Mouse (Mus musculus) embryonic facial prominence, embryonic 13.5 days (tissue): ENCODE results near the gene Unc93b1. TPM values are rescaled to one million over a fixed set of nuclear protein-coding genes. Genes with fewer than 3 reads are reported as not detected.

ENCODE experiments used
- ATAC-seq: fragments of 200-750 bp; cut with Nextera tagmentation; 2 replicates; pipeline ENCODE4 v1.8.0; 2017; ENCODE audit warnings: low read depth; ENCODE audit not compliant: insufficient number of reproducible peaks, insufficient read depth, low FRiP score, low TSS enrichment
- H3K27ac ChIP-seq: fragments of 300-500 bp; sonication (generic); 2 replicates; pipeline ENCODE4 v1.5.1; 2015; ENCODE audit warnings: moderate library complexity, mild to moderate bottlenecking, inconsistent platforms
- H3K27me3 ChIP-seq: fragments of 300-500 bp; sonication (generic); 2 replicates; pipeline ENCODE4 v1.6.1; 2015; ENCODE audit warnings: mild to moderate bottlenecking, inconsistent platforms
- H3K36me3 ChIP-seq: fragments of 300-500 bp; sonication (generic); 2 replicates; pipeline ENCODE4 v1.6.1; 2015; ENCODE audit warnings: mild to moderate bottlenecking, inconsistent platforms
- H3K4me1 ChIP-seq: fragments of 300-500 bp; sonication (generic); 2 replicates; pipeline ENCODE4 v1.6.1; 2015; ENCODE audit warnings: inconsistent platforms
- H3K4me2 ChIP-seq: fragments of 300-500 bp; sonication (generic); 2 replicates; pipeline ENCODE4 v1.6.1; 2015; ENCODE audit warnings: moderate library complexity, mild to moderate bottlenecking, inconsistent platforms
- H3K4me3 ChIP-seq: fragments of 300-500 bp; sonication (generic); 2 replicates; pipeline ENCODE4 v1.5.1; 2015; ENCODE audit warnings: mild to moderate bottlenecking, inconsistent platforms
- H3K9ac ChIP-seq: fragments of 300-500 bp; sonication (generic); 2 replicates; pipeline ENCODE4 v1.6.1; 2015; ENCODE audit warnings: mild to moderate bottlenecking, inconsistent platforms
- H3K9me3 ChIP-seq: fragments of 300-500 bp; sonication (generic); 2 replicates; pipeline ENCODE4 v1.6.1; 2016; ENCODE audit warnings: inconsistent platforms
- WGBS: fragments of 180-500 bp; shearing (Covaris S2); methylation state at CpG from one replicate; pipeline ENCODE4 v1.1.7; 2015; ENCODE audit warnings: mixed read lengths; 5-methylcytosine and 5-hydroxymethylcytosine counted together
- polyA plus RNA-seq: library from polyadenylated mRNA; unstranded; fragments of >200 nt; fragmentation: Nextera tagmentation; extraction: Ambion mirVana; gene quantifications from 2 replicates; pipeline ENCODE4 v1.2.1, GENCODE M21; 2015

The Unc93b1 gene
- polyA plus RNA-seq, 1 experiment from 2014 or later: 15.8 TPM

- no peak overlapping the region for H3K4me3 ChIP-seq
- no peak overlapping the region for H3K27ac ChIP-seq
- no peak overlapping the region for H3K4me2 ChIP-seq
- H3K9ac ChIP-seq: no peak overlapping the region
- H3K27me3 ChIP-seq: no peaks in the 10 kb centered on the region
- no peaks in the 10 kb centered on the region for H3K9me3 ChIP-seq
- peaks cover 17% of the 10 kb centered on the region for H3K4me1 ChIP-seq
- H3K36me3 ChIP-seq: no peaks in the 10 kb centered on the region
- ATAC-seq: no peak
- 75% methylated on average over 11 of the region's 11 CpGs for WGBS
Observed at GRCm38 (mm10) chr19:3916727-3917126, 18.3 kb upstream of the Unc93b1 start.

GRCm38 (mm10) chr19:3919928-3920327, 15.1 kb upstream of the Unc93b1 start:
- Histone ChIP-seq H3K9ac (no peak overlapping the region), H3K4me3 (no peak overlapping the region), H3K27ac (no peak overlapping the region), H3K4me1 (0 out of 2 replicates have a peak, but pooled peaks cover 3% of the 10 kb centered on the region), H3K9me3 (no peaks in the 10 kb centered on the region), H3K27me3 (no peaks in the 10 kb centered on the region), H3K4me2 (no peak overlapping the region), H3K36me3 (no peaks in the 10 kb centered on the region)
- ATAC-seq: no peak

- Histone ChIP-seq H3K27ac (peak overlapping the region; percentile 23; the same call in 1 of the 2 replicates), H3K4me3 (no peak overlapping the region), H3K4me2 (no peak overlapping the region)
Observed at GRCm38 (mm10) chr19:3922661-3923371, 12.2 kb upstream of the Unc93b1 start.

GRCm38 (mm10) chr19:3923586-3923985, 11.4 kb upstream of the Unc93b1 start:
- no peak for ATAC-seq
- Histone ChIP-seq H3K4me1 (peaks cover 19% of the 10 kb centered on the region), H3K27me3 (no peaks in the 10 kb centered on the region), H3K4me3 (no peak overlapping the region), H3K9me3 (no peaks in the 10 kb centered on the region), H3K27ac (no peak overlapping the region; the same call in 1 of the 2 replicates), H3K9ac (no peak overlapping the region), H3K36me3 (no peaks in the 10 kb centered on the region), H3K4me2 (no peak overlapping the region)
- WGBS: 53% methylated on average over 13 of the region's 13 CpGs

More at GRCm38 (mm10) chr19:3922661-3923371, 12.2 kb upstream of the Unc93b1 start:
- no peaks in the 10 kb centered on the region for H3K9me3 ChIP-seq
- ATAC-seq: no peak
- 45% methylated on average over 10 of the region's 10 CpGs for WGBS
- no peak overlapping the region for H3K9ac ChIP-seq
- peaks cover 19% of the 10 kb centered on the region for H3K4me1 ChIP-seq
- H3K27me3 ChIP-seq: no peaks in the 10 kb centered on the region
- H3K36me3 ChIP-seq: no peaks in the 10 kb centered on the region

DNA sequence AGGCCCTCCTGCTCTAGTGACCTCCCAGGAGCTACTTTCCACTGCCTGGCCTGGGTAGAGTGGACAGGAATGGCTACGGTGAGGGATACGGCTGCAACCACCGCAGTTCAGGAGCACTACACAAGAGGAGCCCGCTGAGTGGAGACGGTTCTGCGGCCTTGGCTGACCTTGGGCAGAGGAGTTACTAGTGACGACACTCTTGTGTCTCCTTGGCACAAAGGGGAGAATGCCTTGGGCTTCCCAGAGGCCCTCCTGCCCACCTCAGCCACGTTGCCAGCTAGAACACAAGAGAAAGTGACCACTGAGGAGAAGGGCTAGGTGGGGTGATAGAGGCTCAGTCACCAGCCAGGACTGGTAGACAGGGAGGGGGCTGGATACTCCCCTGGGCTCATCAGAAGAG, 10.8 kb upstream of the Unc93b1 start:
- WGBS: 84% methylated on average over 8 of the region's 8 CpGs
- ATAC-seq: no peak

GRCm38 (mm10) chr19:3924868-3925267, 10.1 kb upstream of the Unc93b1 start:
- ATAC-seq: no peak
- Histone ChIP-seq H3K27me3 (no peaks in the 10 kb centered on the region), H3K36me3 (no peaks in the 10 kb centered on the region), H3K27ac (no peak overlapping the region), H3K4me3 (no peak overlapping the region), H3K4me2 (no peak overlapping the region), H3K4me1 (peaks cover 29% of the 10 kb centered on the region), H3K9ac (no peak overlapping the region), H3K9me3 (no peaks in the 10 kb centered on the region)
- 91% methylated on average over 7 of the region's 7 CpGs for WGBS

More for the DNA sequence above, 10.8 kb upstream of the Unc93b1 start:
- no peak overlapping the region for H3K4me2 ChIP-seq
- H3K27me3 ChIP-seq: no peaks in the 10 kb centered on the region
- no peak overlapping the region for H3K4me3 ChIP-seq
- no peaks in the 10 kb centered on the region for H3K36me3 ChIP-seq
- H3K9ac ChIP-seq: no peak overlapping the region
- no peak overlapping the region for H3K27ac ChIP-seq
- H3K9me3 ChIP-seq: no peaks in the 10 kb centered on the region
- peaks cover 25% of the 10 kb centered on the region for H3K4me1 ChIP-seq

- H3K4me3 ChIP-seq: no peak overlapping the region
- no peak overlapping the region for H3K4me2 ChIP-seq
- ATAC-seq: no peak
- 57% methylated on average over 6 of the region's 6 CpGs for WGBS
- no peak overlapping the region for H3K9ac ChIP-seq
- H3K4me1 ChIP-seq: peaks cover 39% of the 10 kb centered on the region
- H3K27me3 ChIP-seq: no peaks in the 10 kb centered on the region
- peak overlapping the region; percentile 51; the same call in 1 of the 2 replicates for H3K27ac ChIP-seq
- H3K36me3 ChIP-seq: no peaks in the 10 kb centered on the region
- no peaks in the 10 kb centered on the region for H3K9me3 ChIP-seq
Observed at GRCm38 (mm10) chr19:3925859-3926258, 9.1 kb upstream of the Unc93b1 start.

GRCm38 (mm10) chr19:3926279-3926678, 8.7 kb upstream of the Unc93b1 start:
- 54% methylated on average over 3 of the region's 3 CpGs for WGBS
- H3K9ac ChIP-seq: no peak overlapping the region
- H3K4me3 ChIP-seq: no peak overlapping the region
- no peaks in the 10 kb centered on the region for H3K36me3 ChIP-seq
- no peaks in the 10 kb centered on the region for H3K9me3 ChIP-seq
- peak overlapping the region; percentile 51 for H3K27ac ChIP-seq
- H3K27me3 ChIP-seq: no peaks in the 10 kb centered on the region
- no peak for ATAC-seq
- H3K4me2 ChIP-seq: no peak overlapping the region
- H3K4me1 ChIP-seq: peaks cover 41% of the 10 kb centered on the region

DNA sequence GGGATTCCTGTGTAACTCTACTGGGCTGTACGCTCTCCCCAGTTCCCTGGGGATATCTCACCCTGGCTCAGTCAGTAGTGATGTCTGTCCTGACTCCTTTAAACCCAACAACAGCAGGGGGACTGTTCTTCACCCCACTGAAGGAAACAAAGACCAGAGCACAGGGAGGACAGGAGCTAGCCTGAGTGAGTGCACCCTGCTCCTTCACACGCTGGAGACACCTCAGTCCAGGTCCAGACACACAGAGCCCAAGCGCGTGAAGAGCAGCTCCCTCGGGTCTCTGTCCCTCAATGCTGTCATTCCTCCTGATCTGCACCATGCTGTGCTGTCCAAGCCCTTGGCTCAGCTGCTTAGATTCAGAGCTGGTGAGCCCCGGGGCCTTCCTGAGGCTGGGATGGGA, 8.3 kb upstream of the Unc93b1 start:
- 67% methylated on average over 6 of the region's 6 CpGs for whole genome bisulfite sequencing
- Histone ChIP-seq H3K4me3 (no peak overlapping the region), H3K4me1 (peaks cover 41% of the 10 kb centered on the region), H3K9me3 (no peaks in the 10 kb centered on the region), H3K4me2 (no peak overlapping the region), H3K9ac (no peak overlapping the region), H3K27ac (peak overlapping the region; percentile 51; the same call in 1 of the 2 replicates), H3K36me3 (no peaks in the 10 kb centered on the region), H3K27me3 (no peaks in the 10 kb centered on the region)
- no peak for ATAC-seq

DNA sequence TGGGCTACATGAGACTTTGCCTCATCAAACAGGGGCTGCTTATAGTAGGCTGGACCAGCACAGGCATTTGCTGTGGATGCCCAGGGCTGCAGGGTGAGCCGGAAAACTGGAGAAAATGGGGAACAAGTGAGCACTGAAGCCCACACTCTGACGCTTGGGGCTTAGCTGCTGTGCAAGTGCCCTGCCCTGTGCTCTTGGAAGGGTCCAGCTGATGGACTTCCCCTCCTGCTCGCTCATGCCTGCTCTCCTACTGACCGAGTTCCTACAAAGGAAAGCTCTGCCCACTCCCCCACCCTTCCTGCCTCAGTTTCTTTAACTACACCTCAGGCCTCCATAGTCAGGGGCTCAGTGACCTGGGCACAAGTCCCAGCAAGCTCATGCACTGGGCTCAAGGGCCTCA, 7.0 kb upstream of the Unc93b1 start:
- H3K36me3 ChIP-seq: no peaks in the 10 kb centered on the region
- 96% methylated on average over 4 of the region's 4 CpGs for whole genome bisulfite sequencing
- no peak for ATAC-seq

GRCm38 (mm10) chr19:3928779-3929178, 6.2 kb upstream of the Unc93b1 start:
- no peak overlapping the region for H3K9ac ChIP-seq
- H3K4me3 ChIP-seq: no peak overlapping the region
- no peaks in the 10 kb centered on the region for H3K27me3 ChIP-seq
- H3K4me1 ChIP-seq: peaks cover 41% of the 10 kb centered on the region
- H3K27ac ChIP-seq: peak overlapping the region; percentile 86
- 67% methylated on average over 4 of the region's 4 CpGs for WGBS
- H3K9me3 ChIP-seq: no peaks in the 10 kb centered on the region
- H3K4me2 ChIP-seq: peak overlapping the region; percentile 14; the same call in 1 of the 2 replicates
- ATAC-seq: no peak
- no peaks in the 10 kb centered on the region for H3K36me3 ChIP-seq

More for the DNA sequence above, 7.0 kb upstream of the Unc93b1 start:
- Histone ChIP-seq H3K27ac (no peak overlapping the region), H3K4me2 (no peak overlapping the region), H3K4me3 (no peak overlapping the region), H3K9me3 (no peaks in the 10 kb centered on the region), H3K9ac (no peak overlapping the region), H3K27me3 (no peaks in the 10 kb centered on the region), H3K4me1 (peaks cover 41% of the 10 kb centered on the region)

- Histone ChIP-seq H3K9ac (peak within 1 kb of the TSS; percentile 52), H3K27me3 (no peaks in the 10 kb centered on the region), H3K4me1 (peaks cover 41% of the 10 kb centered on the region), H3K9me3 (no peaks in the 10 kb centered on the region), H3K27ac (peak within 1 kb of the TSS; percentile 86), H3K4me3 (no peak within 1 kb of the TSS), H3K36me3 (no peaks in the 10 kb centered on the region), H3K4me2 (peak within 1 kb of the TSS; percentile 14)
- no peak; the same call in 1 of the 2 replicates for ATAC-seq
- WGBS: 39% methylated on average over 12 of the region's 12 CpGs
Observed at GRCm38 (mm10) chr19:3929211-3929941, 5.6 kb upstream of the Unc93b1 start, which contains the start of gene Aldh3b1. Gene Aldh3b1, minus strand, starts transcription at chr19:3929808.
